Mouse (Mus musculus): ENCODE data around the gene Gm20388.

- TF ChIP-seq CTCF (conservative IDR thresholded peaks at IDR 0.05; ENCODE audit: insufficient read depth, insufficient read length, low read depth, low read length) (no peak), POLR2A (IDR thresholded peaks at IDR 0.05; ENCODE audit: low read depth, low read length) (no peak)
Measured at GRCm38 (mm10) chr8:120687786-120688185, 777.1 kb downstream of the Gm20388 start.

All from kidney, adult 2 months (tissue).